ENCODE assay signal across 11 mouse cellular contexts in genomic region chr15:88836031-88836430, GRCm38 (mm10). TPM values are rescaled to one million over a fixed set of nuclear protein-coding genes. Genes with fewer than 3 reads are reported as not detected.
A peak's percentile ranks its signal among the peaks of the same experiment; 100 is the strongest.
DNase-seq lines count a peak whose midpoint lies in the region; ATAC-seq and TF ChIP-seq lines count a peak whose summit lies in the region.
"Had no signal": no experiment of that assay in that cellular context is flagged by ENCODE, and none has a peak within 500 bp of the region (broad histone marks: within the 10 kb centered on the region; RNA-seq: fewer than 3 reads in every experiment).

No protein-coding gene starts in this region.

- no peak overlapping the region for H3K4me2 ChIP-seq in forebrain, postnatal 0 days (ENCODE audit: low read depth)
- no peak overlapping the region for H3K4me2 ChIP-seq in forebrain, embryonic 12.5 days
- no peak overlapping the region for H3K4me2 ChIP-seq in kidney, embryonic 16.5 days (replicated peaks; ENCODE audit: low read depth, low read length)

- no peak overlapping the region for H3K4me3 ChIP-seq in forebrain, postnatal 0 days (ENCODE audit: low read depth, low read length)
- H3K4me3 ChIP-seq in forebrain, embryonic 12.5 days (replicated peaks) = no peak overlapping the region
- H3K4me3 ChIP-seq in kidney, adult 2 months (ENCODE audit: insufficient read depth, low read depth, low read length) = no peak overlapping the region
- H3K4me3 ChIP-seq in kidney, embryonic 16.5 days (ENCODE audit: low read length) = no peak overlapping the region
- no peak overlapping the region for H3K4me3 ChIP-seq in ES-Bruce4 (ENCODE audit: low read depth, low read length)

- TF ChIP-seq POLR2A in kidney, adult 2 months (IDR thresholded peaks at IDR 0.05; ENCODE audit: low read depth, low read length) = no peak
- no peak for TF ChIP-seq POLR2A in ES-Bruce4 (IDR thresholded peaks at IDR 0.05; ENCODE audit: insufficient read depth, low read length)

- H3K27me3 ChIP-seq in forebrain, postnatal 0 days (ENCODE audit: insufficient read depth, low read length) = no peaks in the 10 kb centered on the region
- H3K27me3 ChIP-seq in forebrain, embryonic 12.5 days = 0 out of 2 replicates have a peak, but pooled peaks cover 3% of the 10 kb centered on the region
- H3K27me3 ChIP-seq in kidney, adult 2 months (replicated peaks; ENCODE audit: control insufficient read depth, insufficient read depth, low read length) = no peaks in the 10 kb centered on the region
- H3K27me3 ChIP-seq in kidney, embryonic 16.5 days (ENCODE audit: insufficient read depth, low read length) = no peaks in the 10 kb centered on the region
- H3K27me3 ChIP-seq in ES-Bruce4 (ENCODE audit: control insufficient read depth, insufficient read depth, low read length, poor library complexity, severe bottlenecking) = no peaks in the 10 kb centered on the region

- DNase-seq in forebrain, postnatal 0 days = no peak
- peak; percentile 43 for DNase-seq in kidney, adult 2 months
- DNase-seq in kidney, postnatal 4 days = peak; percentile 37 to 55
- DNase-seq in cerebellum, adult 9-10 months = no peak
- DNase-seq in frontal cortex, adult 2 months (ENCODE audit: extremely low spot score in 1 of 2, low spot score in 1 of 2) = no peak
- DNase-seq: gastrocnemius, postnatal 14 days; lung, postnatal 10 days had no signal

- ATAC-seq in forebrain, postnatal 0 days = no peak
- ATAC-seq in forebrain, embryonic 12.5 days (ENCODE audit: low FRiP score) = no peak
- no peak for ATAC-seq in kidney, embryonic 16.5 days (ENCODE audit: low FRiP score, low TSS enrichment)
- ATAC-seq: activated CD4-positive, CD25-positive, alpha-beta regulatory T cell, adult 4 months had no signal

- no peaks in the 10 kb centered on the region for H3K36me3 ChIP-seq in forebrain, postnatal 0 days (ENCODE audit: insufficient read depth)
- H3K36me3 ChIP-seq in forebrain, embryonic 12.5 days (replicated peaks) = no peaks in the 10 kb centered on the region
- H3K36me3 ChIP-seq in kidney, adult 2 months (ENCODE audit: control insufficient read depth, insufficient read depth, low read length) = no peaks in the 10 kb centered on the region
- H3K36me3 ChIP-seq in kidney, embryonic 16.5 days (ENCODE audit: insufficient read depth, low read length) = no peaks in the 10 kb centered on the region
- H3K36me3 ChIP-seq in ES-Bruce4 (ENCODE audit: control insufficient read depth, insufficient read depth, low read length, poor library complexity, severe bottlenecking) = no peaks in the 10 kb centered on the region

- peaks cover 19% of the 10 kb centered on the region for H3K4me1 ChIP-seq in forebrain, postnatal 0 days (ENCODE audit: insufficient read depth)
- H3K4me1 ChIP-seq in forebrain, embryonic 12.5 days = peaks cover 29% of the 10 kb centered on the region
- H3K4me1 ChIP-seq in kidney, adult 2 months (ENCODE audit: control insufficient read depth, insufficient read depth, low read length) = peaks cover 31% of the 10 kb centered on the region
- peaks cover 33% of the 10 kb centered on the region for H3K4me1 ChIP-seq in kidney, embryonic 16.5 days (ENCODE audit: insufficient read depth, low read length)
- peaks cover 6% of the 10 kb centered on the region for H3K4me1 ChIP-seq in ES-Bruce4 (ENCODE audit: control insufficient read depth, insufficient read depth, low read length)

- TF ChIP-seq CTCF in forebrain, postnatal 0 days (IDR thresholded peaks at IDR 0.05; ENCODE audit: low read depth) = peak; percentile 20
- peak; percentile 31; the same call in 1 of the 2 replicates for TF ChIP-seq CTCF in kidney, adult 2 months (conservative IDR thresholded peaks at IDR 0.05; ENCODE audit: insufficient read depth, insufficient read length, low read depth, low read length)
- peak; percentile 15 for TF ChIP-seq CTCF in ES-Bruce4 (IDR thresholded peaks at IDR 0.05; ENCODE audit: low read depth, low read length)

- no peak for TF ChIP-seq EP300 in ES-Bruce4 (IDR thresholded peaks at IDR 0.05; ENCODE audit: insufficient read depth, low read depth, low read length)

- WGBS in forebrain, postnatal 0 days = 73% methylated on average over 6 of the region's 6 CpGs
- 86% methylated on average over 6 of the region's 6 CpGs for WGBS in forebrain, embryonic 12.5 days
- 84% methylated on average over 6 of the region's 6 CpGs for whole genome bisulfite sequencing in kidney, adult 2 months
- 73% methylated on average over 6 of the region's 6 CpGs for WGBS in kidney, embryonic 16.5 days

- no peaks in the 10 kb centered on the region for H3K9me3 ChIP-seq in forebrain, postnatal 0 days (ENCODE audit: low read length)
- no peaks in the 10 kb centered on the region for H3K9me3 ChIP-seq in forebrain, embryonic 12.5 days
- H3K9me3 ChIP-seq in kidney, embryonic 16.5 days (ENCODE audit: low read length) = no peaks in the 10 kb centered on the region
- H3K9me3 ChIP-seq in ES-Bruce4 (replicated peaks; ENCODE audit: control insufficient read depth, insufficient read depth, low read length, poor library complexity, severe bottlenecking) = no peaks in the 10 kb centered on the region

- H3K27ac ChIP-seq in forebrain, postnatal 0 days (ENCODE audit: low read depth, low read length) = no peak overlapping the region
- H3K27ac ChIP-seq in forebrain, embryonic 12.5 days = no peak overlapping the region
- H3K27ac ChIP-seq in kidney, adult 2 months (ENCODE audit: insufficient read depth, low read depth, low read length) = no peak overlapping the region
- H3K27ac ChIP-seq in kidney, embryonic 16.5 days (ENCODE audit: low read length) = no peak overlapping the region
- peak overlapping the region; percentile 53; the same call in 1 of the 2 replicates for H3K27ac ChIP-seq in ES-Bruce4 (ENCODE audit: insufficient read depth, low read length)

- no peak overlapping the region for H3K9ac ChIP-seq in forebrain, postnatal 0 days
- H3K9ac ChIP-seq in forebrain, embryonic 12.5 days = no peak overlapping the region
- no peak overlapping the region for H3K9ac ChIP-seq in kidney, embryonic 16.5 days (replicated peaks; ENCODE audit: low read length)
- peak overlapping the region; percentile 31 for H3K9ac ChIP-seq in ES-Bruce4 (ENCODE audit: low read depth, poor library complexity, severe bottlenecking)

RNA-seq across cellular contexts. Expression of gene Creld2, which starts 16.6 kb away (rescaled TPM):
- total RNA-seq in forebrain, postnatal 0 days (2014; rRNA removed) = 30.9 and 31.6 TPM in 2 replicates
- polyA plus RNA-seq in forebrain, postnatal 0 days (2015; fragmentation: Nextera tagmentation; extraction: Ambion mirVana) = 40.2 and 43.9 TPM in 2 replicates
- polyA plus RNA-seq in forebrain, embryonic 12.5 days (2016; fragmentation: Nextera tagmentation; extraction: Ambion mirVana) = 63.1 and 64.3 TPM in 2 replicates
- 27.3 and 30.4 TPM in 2 replicates for polyA plus RNA-seq in kidney, adult 2 months (2012; rRNA removed)
- 118 and 133 TPM in 2 replicates for polyA plus RNA-seq in kidney, embryonic 16.5 days (2015; fragmentation: Nextera tagmentation; extraction: Ambion mirVana)
- polyA plus RNA-seq in ES-Bruce4 (2011; ENCODE audit: insufficient read depth, insufficient read length, low read depth, missing spikeins) = 39.2 and 40.2 TPM in 2 replicates
- 24.1 and 31.2 TPM in 2 replicates for polyA plus RNA-seq in frontal cortex, adult 2 months (2012; rRNA removed)

RNA-seq across cellular contexts. Expression of gene Alg12, which starts 16.9 kb away (rescaled TPM):
- 10.2 and 11.9 TPM in 2 replicates for total RNA-seq in forebrain, postnatal 0 days (2014; rRNA removed)
- polyA plus RNA-seq in forebrain, postnatal 0 days (2015; fragmentation: Nextera tagmentation; extraction: Ambion mirVana) = 5.5 and 7.6 TPM in 2 replicates
- 8.3 and 8.9 TPM in 2 replicates for polyA plus RNA-seq in forebrain, embryonic 12.5 days (2016; fragmentation: Nextera tagmentation; extraction: Ambion mirVana)
- 18.1 and 21.3 TPM in 2 replicates for polyA plus RNA-seq in kidney, adult 2 months (2012; rRNA removed)
- polyA plus RNA-seq in kidney, embryonic 16.5 days (2015; fragmentation: Nextera tagmentation; extraction: Ambion mirVana) = 15.7 and 16.9 TPM in 2 replicates
- 10.0 and 13.2 TPM in 2 replicates for polyA plus RNA-seq in ES-Bruce4 (2011; ENCODE audit: insufficient read depth, insufficient read length, low read depth, missing spikeins)
- 15.3 and 15.7 TPM in 2 replicates for polyA plus RNA-seq in frontal cortex, adult 2 months (2012; rRNA removed)

RNA-seq across cellular contexts. Expression of gene Pim3, which starts 26.0 kb away (rescaled TPM):
- 65.5 and 70.6 TPM in 2 replicates for total RNA-seq in forebrain, postnatal 0 days (2014; rRNA removed)
- polyA plus RNA-seq in forebrain, postnatal 0 days (2015; fragmentation: Nextera tagmentation; extraction: Ambion mirVana) = 61.9 and 65.2 TPM in 2 replicates
- polyA plus RNA-seq in forebrain, embryonic 12.5 days (2016; fragmentation: Nextera tagmentation; extraction: Ambion mirVana) = 46.0 and 49.4 TPM in 2 replicates
- polyA plus RNA-seq in kidney, adult 2 months (2012; rRNA removed) = 78.5 and 85.8 TPM in 2 replicates
- 59.6 and 77.7 TPM in 2 replicates for polyA plus RNA-seq in kidney, embryonic 16.5 days (2015; fragmentation: Nextera tagmentation; extraction: Ambion mirVana)
- polyA plus RNA-seq in ES-Bruce4 (2011; ENCODE audit: insufficient read depth, insufficient read length, low read depth, missing spikeins) = 128 and 136 TPM in 2 replicates
- polyA plus RNA-seq in frontal cortex, adult 2 months (2012; rRNA removed) = 13.6 and 22.2 TPM in 2 replicates

Comparison
In these comparisons a context has a peak if more than half of its experiments do, and no peak if none do; other contexts are left out.
1. DNase-seq: peak in kidney, adult 2 months (single experiment) and kidney, postnatal 4 days (2 of 2); none in forebrain, postnatal 0 days (single experiment), cerebellum, adult 9-10 months (single experiment) and frontal cortex, adult 2 months (0 of 2).
2. Peak in every context shown above with its lines, with median percentiles within 50 percentile points of each other: CTCF ChIP-seq.